Mouse (Mus musculus) hindbrain, embryonic 13.5 days (tissue): ENCODE data around the gene Cga. TPM values are rescaled to one million over a fixed set of nuclear protein-coding genes. Genes with fewer than 3 reads are reported as not detected.

Experiments used
- ATAC-seq: fragments of 200-750 bp; cut with Nextera tagmentation; 2 replicates; pipeline ENCODE4 v1.8.0; 2017; ENCODE audit warnings: moderate TSS enrichment; ENCODE audit not compliant: low FRiP score
- H3K27ac ChIP-seq: fragments of 300-500 bp; sonication (generic); 2 replicates; pipeline ENCODE4 v1.5.1; 2015; ENCODE audit warnings: inconsistent platforms, mild to moderate bottlenecking, moderate library complexity
- H3K27me3 ChIP-seq: fragments of 300-500 bp; sonication (generic); 2 replicates; pipeline ENCODE4 v1.6.1; 2015; ENCODE audit warnings: mild to moderate bottlenecking, inconsistent platforms
- H3K36me3 ChIP-seq: fragments of 300-500 bp; sonication (generic); 2 replicates; pipeline ENCODE4 v1.6.1; 2015; ENCODE audit warnings: mild to moderate bottlenecking, inconsistent platforms
- H3K4me1 ChIP-seq: fragments of 300-500 bp; sonication (generic); replicated peaks from 2 replicates; pipeline ENCODE4 v1.6.1; 2015; ENCODE audit warnings: inconsistent platforms
- H3K4me2 ChIP-seq: fragments of 300-500 bp; sonication (generic); 2 replicates; pipeline ENCODE4 v1.6.1; 2015; ENCODE audit warnings: inconsistent platforms, mild to moderate bottlenecking, moderate library complexity
- H3K4me3 ChIP-seq: fragments of 300-500 bp; sonication (generic); 2 replicates; pipeline ENCODE4 v1.5.1; 2015; ENCODE audit warnings: mild to moderate bottlenecking, inconsistent platforms
- H3K9ac ChIP-seq: fragments of 300-500 bp; sonication (generic); 2 replicates; pipeline ENCODE4 v1.6.1; 2015; ENCODE audit warnings: mild to moderate bottlenecking, inconsistent platforms
- H3K9me3 ChIP-seq: fragments of 300-500 bp; sonication (generic); 2 replicates; pipeline ENCODE4 v1.6.1; 2016; ENCODE audit warnings: inconsistent platforms
- WGBS: fragments of 180-500 bp; shearing (Covaris S2); methylation state at CpG from one replicate; pipeline ENCODE4 v1.1.7; 2015; 5-methylcytosine and 5-hydroxymethylcytosine counted together
- polyA plus RNA-seq: library from polyadenylated mRNA; unstranded; fragments of >200 nt; fragmentation: Nextera tagmentation; extraction: Ambion mirVana; gene quantifications from 2 replicates; pipeline ENCODE4 v1.2.1, GENCODE M21; 2015

The Cga gene
- polyA plus RNA-seq = 0.50 TPM in 1 of 2 replicates, not detected in the other

DNA sequence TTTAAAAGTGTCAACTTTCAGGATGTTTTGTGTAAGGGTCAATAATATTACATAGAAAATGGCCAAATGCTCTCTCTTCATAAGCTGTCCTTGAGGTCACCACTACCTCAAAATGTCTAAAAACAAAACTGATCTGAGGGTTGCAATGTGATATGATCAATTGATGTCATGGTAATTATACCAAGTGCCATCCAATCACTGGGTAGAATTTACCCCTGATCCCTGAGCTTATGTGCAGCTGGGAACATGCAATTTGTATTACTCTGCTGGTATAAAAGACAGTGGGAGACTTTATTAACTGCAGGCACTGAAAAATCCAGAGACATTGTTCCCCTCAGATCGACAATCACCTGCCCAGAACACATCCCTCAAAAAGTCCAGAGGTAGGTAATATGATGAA, at the start of gene Cga:
TSS of gene Cga (plus strand) at position 301 of the 400 bp plus-strand sequence.
- Histone ChIP-seq H3K9ac (no peak within 1 kb of the TSS), H3K27ac (no peak within 1 kb of the TSS)
- WGBS = 68% methylated on average over 1 of the region's 1 CpGs

DNA sequence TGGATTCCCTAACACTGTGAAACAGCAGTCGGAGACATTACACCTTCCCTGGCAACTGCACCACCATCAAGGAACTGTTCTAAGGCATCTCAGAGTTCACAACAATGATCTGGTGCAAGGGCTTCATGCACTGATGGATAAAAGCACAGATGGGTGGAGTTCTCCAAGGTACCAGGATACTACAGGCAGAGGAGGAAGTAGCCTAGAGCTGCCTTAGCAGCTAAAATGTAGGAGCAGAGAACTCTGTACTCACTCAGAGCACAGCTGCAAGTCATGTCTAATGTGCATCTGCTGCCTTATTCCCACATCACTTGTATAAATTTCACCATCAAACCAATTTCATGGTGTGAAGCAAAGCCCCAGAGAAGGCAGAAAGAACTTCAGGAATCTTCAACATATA, 49.7 kb upstream of the Cga start:
- 100% methylated on average over 1 of the region's 1 CpGs for WGBS
- Histone ChIP-seq H3K36me3 (peaks cover 3% of the 10 kb centered on the region), H3K9me3 (no peaks in the 10 kb centered on the region), H3K27ac (no peak overlapping the region), H3K4me1 (peaks cover 21% of the 10 kb centered on the region), H3K9ac (no peak overlapping the region), H3K4me2 (no peak overlapping the region), H3K27me3 (no peaks in the 10 kb centered on the region), H3K4me3 (no peak overlapping the region)
- no peak for ATAC-seq

More for the DNA sequence above, at the start of gene Cga:
- Histone ChIP-seq H3K4me2 (no peak within 1 kb of the TSS), H3K4me1 (no peaks in the 10 kb centered on the region), H3K4me3 (no peak within 1 kb of the TSS), H3K27me3 (peaks cover 31% of the 10 kb centered on the region), H3K9me3 (no peaks in the 10 kb centered on the region), H3K36me3 (no peaks in the 10 kb centered on the region)
- ATAC-seq = no peak

DNA sequence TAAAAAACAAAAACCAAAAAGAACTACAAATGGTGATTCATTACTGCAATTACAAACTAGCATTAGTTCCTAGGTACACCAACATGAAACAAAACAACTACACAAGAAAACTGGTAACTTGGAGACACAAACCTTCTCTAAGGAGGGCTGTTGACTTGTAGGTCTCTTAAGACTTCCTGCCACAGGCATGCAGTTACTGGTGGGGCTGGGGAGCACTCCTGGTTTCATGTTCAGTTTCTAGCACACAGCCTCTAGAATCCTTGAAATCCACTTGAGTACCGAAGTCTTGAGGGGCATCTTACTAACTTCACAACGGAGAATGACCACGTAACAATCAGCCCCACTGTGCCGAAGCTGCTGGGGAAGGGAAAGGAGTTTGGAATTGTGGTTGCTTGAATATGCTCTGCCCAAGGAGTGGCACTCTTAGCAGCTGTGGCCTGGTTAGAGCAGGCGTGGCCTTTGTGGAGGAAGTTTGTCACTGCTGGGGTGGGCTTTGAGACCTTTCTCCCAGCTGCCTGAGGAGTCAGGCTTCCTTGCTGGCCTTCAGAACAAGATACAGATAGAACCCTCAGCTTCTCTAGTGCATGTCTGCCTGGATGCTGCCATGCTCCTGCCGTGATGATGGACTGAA, 45.8 kb upstream of the Cga start:
- H3K9me3 ChIP-seq = no peaks in the 10 kb centered on the region
- H3K27ac ChIP-seq = no peak overlapping the region
- H3K4me3 ChIP-seq = no peak overlapping the region
- H3K36me3 ChIP-seq = peaks cover 6% of the 10 kb centered on the region
- 94% methylated on average over 6 of the region's 6 CpGs for WGBS
- H3K27me3 ChIP-seq = no peaks in the 10 kb centered on the region
- H3K9ac ChIP-seq = no peak overlapping the region
- peaks cover 21% of the 10 kb centered on the region for H3K4me1 ChIP-seq
- no peak overlapping the region for H3K4me2 ChIP-seq
- ATAC-seq = no peak

DNA sequence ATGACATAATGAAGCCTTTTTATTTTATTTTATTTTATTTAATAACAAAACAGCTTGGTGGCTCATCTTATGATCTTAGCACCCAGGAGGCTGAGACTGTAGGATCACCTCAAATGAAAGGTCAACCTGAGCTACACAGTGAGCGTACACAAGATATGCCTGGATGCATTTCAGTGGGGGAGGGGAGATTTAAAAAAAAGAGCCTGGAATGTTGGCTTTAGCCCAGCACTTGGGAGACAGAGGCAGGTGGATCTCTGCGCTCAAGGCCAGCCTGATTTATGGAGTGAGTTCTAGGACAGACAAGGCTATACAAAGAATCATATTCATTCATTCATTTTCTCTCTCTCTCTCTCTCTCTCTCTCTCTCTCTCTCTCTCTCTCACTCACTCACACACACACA, 43.4 kb upstream of the Cga start:
- no peak overlapping the region for H3K4me2 ChIP-seq
- no peak overlapping the region for H3K27ac ChIP-seq
- 87% methylated on average over 2 of the region's 2 CpGs for WGBS
- no peak overlapping the region for H3K4me3 ChIP-seq
- H3K9ac ChIP-seq = no peak overlapping the region
- no peaks in the 10 kb centered on the region for H3K9me3 ChIP-seq
- no peaks in the 10 kb centered on the region for H3K27me3 ChIP-seq
- peaks cover 14% of the 10 kb centered on the region for H3K36me3 ChIP-seq
- H3K4me1 ChIP-seq = peaks cover 6% of the 10 kb centered on the region; the same call in 1 of the 2 replicates
- no peak for ATAC-seq

DNA sequence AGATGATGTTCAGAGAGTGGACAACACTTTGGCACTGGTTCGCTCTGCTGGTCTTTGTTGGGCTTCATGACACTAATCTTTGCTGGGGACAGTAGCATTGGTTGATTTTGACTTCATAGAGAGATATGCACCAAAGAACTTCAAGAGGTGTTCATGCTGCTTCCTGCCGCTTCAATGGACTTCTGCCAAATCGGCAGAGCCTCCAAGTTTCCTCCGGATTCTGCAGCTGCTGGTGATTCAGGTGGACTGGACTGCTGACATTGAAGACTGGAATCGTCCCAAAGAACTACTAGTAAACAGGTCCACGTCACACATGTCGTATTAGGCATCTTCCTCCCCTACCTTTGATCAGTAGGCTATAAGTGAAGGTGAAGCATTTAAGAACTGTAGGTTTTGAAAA, 41.5 kb upstream of the Cga start:
- ATAC-seq = no peak
- 0 out of 2 replicates have a peak, but pooled peaks cover 10% of the 10 kb centered on the region for H3K4me1 ChIP-seq
- H3K4me2 ChIP-seq = no peak overlapping the region
- peaks cover 14% of the 10 kb centered on the region for H3K36me3 ChIP-seq
- H3K9ac ChIP-seq = no peak overlapping the region
- H3K4me3 ChIP-seq = no peak overlapping the region
- no peak overlapping the region for H3K27ac ChIP-seq
- H3K9me3 ChIP-seq = no peaks in the 10 kb centered on the region
- no peaks in the 10 kb centered on the region for H3K27me3 ChIP-seq
- WGBS = 97% methylated on average over 7 of the region's 7 CpGs

DNA sequence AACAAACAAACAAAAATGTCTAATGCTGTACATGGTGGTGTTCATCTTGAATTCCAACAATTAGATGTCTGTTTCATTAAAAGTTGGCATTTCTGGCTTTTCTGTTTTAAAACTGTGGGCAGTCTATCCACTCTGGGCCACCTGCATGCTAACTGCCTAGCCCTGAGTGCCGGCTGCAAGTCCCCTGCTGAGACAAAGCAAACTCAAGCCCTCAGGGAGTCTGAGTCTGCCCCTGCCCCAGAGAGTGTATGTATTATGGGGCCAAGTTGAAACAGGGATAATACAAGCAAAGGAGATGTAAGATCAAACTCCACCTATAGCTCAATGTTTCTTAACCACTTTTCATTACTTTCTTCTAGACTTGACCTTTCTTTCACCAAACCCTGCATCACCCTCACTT, 37.6 kb upstream of the Cga start:
- Histone ChIP-seq H3K4me1 (peaks cover 19% of the 10 kb centered on the region; the same call in 1 of the 2 replicates), H3K27ac (no peak overlapping the region), H3K4me3 (no peak overlapping the region), H3K9ac (no peak overlapping the region), H3K27me3 (no peaks in the 10 kb centered on the region), H3K9me3 (no peaks in the 10 kb centered on the region), H3K4me2 (no peak overlapping the region), H3K36me3 (peaks cover 14% of the 10 kb centered on the region)
- ATAC-seq = no peak
- WGBS = 24% methylated on average over 1 of the region's 1 CpGs

DNA sequence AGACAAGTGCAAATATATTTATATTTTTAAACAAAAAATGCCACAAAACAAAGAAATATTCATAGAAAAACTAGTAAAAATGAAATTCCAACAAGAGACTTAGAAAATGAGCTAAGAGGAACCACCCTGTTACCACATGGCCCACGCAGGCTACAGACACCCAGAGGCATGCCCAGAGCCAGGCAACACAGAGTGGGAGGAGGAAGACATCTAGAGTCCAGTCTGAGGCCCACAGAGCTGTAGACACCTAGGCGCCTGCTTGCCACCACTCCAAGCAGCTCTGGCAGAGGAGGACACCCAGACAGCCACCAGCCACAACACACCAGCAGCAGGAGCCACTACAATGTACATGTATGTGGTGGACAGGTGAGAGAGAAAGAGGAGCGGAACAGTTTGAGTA, 34.7 kb upstream of the Cga start:
- WGBS = 94% methylated on average over 3 of the region's 3 CpGs
- Histone ChIP-seq H3K27me3 (no peaks in the 10 kb centered on the region), H3K27ac (no peak overlapping the region), H3K9me3 (no peaks in the 10 kb centered on the region), H3K4me3 (no peak overlapping the region), H3K36me3 (peaks cover 6% of the 10 kb centered on the region), H3K4me1 (peaks cover 19% of the 10 kb centered on the region; the same call in 1 of the 2 replicates), H3K4me2 (no peak overlapping the region), H3K9ac (no peak overlapping the region)
- no peak for ATAC-seq

DNA sequence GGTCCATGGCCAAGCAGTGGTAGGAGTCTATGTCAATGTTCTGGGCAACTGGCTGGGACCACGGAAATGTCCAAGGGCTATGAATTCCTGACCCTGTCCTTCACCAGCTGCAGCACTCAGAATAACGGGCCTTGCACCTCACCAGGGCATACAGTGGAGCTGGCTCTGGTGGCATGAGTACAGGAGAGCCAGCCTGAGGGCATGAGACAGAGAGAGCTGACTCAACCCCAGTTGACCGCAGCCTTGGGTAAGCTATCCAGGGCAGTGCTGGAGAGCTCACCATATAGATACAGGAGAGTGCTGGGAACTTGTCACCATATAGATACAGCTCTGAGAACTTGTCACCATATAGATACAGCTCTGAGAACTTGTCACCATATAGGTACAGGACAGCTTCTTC, 34.2 kb upstream of the Cga start:
- 90% methylated on average over 3 of the region's 3 CpGs for WGBS
- 0 out of 2 replicates have a peak, but pooled peaks have one; percentile 6 for ATAC-seq

DNA sequence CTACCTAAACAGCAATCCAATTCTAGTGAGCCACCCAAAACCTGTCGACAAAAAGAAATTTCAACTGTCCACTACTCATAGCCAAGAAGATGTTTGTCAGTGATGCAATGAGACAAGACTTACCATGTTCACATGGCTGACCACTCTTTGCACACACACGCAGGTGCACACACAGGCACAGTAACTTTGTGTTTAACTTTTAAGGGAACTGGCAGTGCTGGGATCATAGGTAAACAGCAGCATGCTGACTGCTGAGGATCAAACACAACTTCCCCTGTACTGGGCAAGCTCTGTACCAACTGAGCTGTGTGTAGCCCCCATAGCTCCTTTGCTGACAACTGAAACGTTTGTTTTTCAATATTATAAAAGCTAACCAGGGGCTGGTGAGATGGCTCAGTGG, 32.1 kb upstream of the Cga start:
- Histone ChIP-seq H3K4me1 (peaks cover 19% of the 10 kb centered on the region; the same call in 1 of the 2 replicates), H3K27me3 (no peaks in the 10 kb centered on the region), H3K9ac (no peak overlapping the region), H3K36me3 (no peaks in the 10 kb centered on the region), H3K27ac (no peak overlapping the region), H3K9me3 (no peaks in the 10 kb centered on the region), H3K4me3 (no peak overlapping the region), H3K4me2 (no peak overlapping the region)
- no peak for ATAC-seq
- WGBS = 91% methylated on average over 3 of the region's 3 CpGs

More for the DNA sequence above, 34.2 kb upstream of the Cga start:
- Histone ChIP-seq H3K36me3 (peaks cover under 1% of the 10 kb centered on the region; the same call in 1 of the 2 replicates), H3K4me2 (no peak overlapping the region), H3K9me3 (no peaks in the 10 kb centered on the region), H3K27ac (no peak overlapping the region), H3K4me3 (no peak overlapping the region), H3K9ac (no peak overlapping the region), H3K27me3 (no peaks in the 10 kb centered on the region), H3K4me1 (peaks cover 19% of the 10 kb centered on the region; the same call in 1 of the 2 replicates)

DNA sequence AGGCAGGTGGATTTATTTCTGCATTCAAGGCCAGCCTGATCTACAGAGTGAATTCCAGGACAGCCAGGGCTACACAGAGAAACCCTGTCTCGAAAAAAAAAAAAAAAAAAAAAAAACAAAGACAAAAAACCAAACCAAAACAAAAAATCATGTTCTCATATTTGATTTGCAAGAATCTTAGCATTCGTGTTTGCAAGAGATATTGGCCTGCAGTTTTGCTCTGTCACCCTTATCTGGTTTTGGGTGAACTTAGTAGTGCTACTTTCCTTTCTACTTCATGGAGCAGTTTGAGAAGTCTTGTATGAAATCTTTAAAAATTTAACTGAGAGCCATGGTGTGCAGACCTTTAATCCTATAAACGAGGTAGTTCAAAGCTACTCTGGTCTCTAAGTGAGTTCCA, 23.8 kb upstream of the Cga start:
- no peak for ATAC-seq
- 94% methylated on average over 3 of the region's 3 CpGs for WGBS
- Histone ChIP-seq H3K4me1 (peaks cover 21% of the 10 kb centered on the region), H3K4me2 (no peak overlapping the region), H3K9me3 (no peaks in the 10 kb centered on the region), H3K27ac (no peak overlapping the region), H3K27me3 (no peaks in the 10 kb centered on the region), H3K36me3 (no peaks in the 10 kb centered on the region), H3K9ac (no peak overlapping the region), H3K4me3 (no peak overlapping the region)

DNA sequence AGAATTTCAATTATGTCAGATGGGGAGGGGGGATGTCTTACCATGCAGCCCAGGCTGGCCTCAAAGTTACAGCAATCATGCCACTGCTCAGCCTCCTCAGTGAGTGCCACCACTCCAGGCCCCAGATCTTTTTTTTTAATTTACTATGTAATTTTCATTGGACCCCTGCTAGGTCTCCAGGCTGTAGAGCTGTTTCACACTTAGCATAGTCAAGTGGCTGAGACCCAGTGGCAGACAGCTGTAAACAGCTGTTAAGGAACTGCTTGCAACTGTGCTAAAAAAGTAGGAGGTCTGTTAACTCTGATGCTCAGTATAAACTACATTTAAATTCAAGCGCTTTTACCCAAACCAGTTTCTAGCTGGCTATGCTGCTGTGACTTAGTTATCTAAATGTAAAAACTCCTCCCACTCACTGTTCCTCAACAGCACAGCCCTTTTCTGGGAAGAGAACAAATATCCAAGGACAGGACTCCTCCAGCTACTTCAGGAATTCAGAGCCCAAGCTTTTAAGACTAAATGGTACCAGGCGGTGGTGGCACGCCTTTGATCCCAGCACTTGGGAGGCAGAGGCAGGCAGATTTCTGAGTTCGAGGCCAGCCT, 20.6 kb upstream of the Cga start:
- WGBS = 93% methylated on average over 4 of the region's 4 CpGs
- no peak overlapping the region for H3K4me3 ChIP-seq
- H3K9me3 ChIP-seq = no peaks in the 10 kb centered on the region
- H3K4me1 ChIP-seq = peaks cover 17% of the 10 kb centered on the region
- H3K27me3 ChIP-seq = no peaks in the 10 kb centered on the region
- no peak overlapping the region for H3K27ac ChIP-seq
- no peak for ATAC-seq
- H3K4me2 ChIP-seq = no peak overlapping the region
- no peak overlapping the region for H3K9ac ChIP-seq
- peaks cover 8% of the 10 kb centered on the region; the same call in 1 of the 2 replicates for H3K36me3 ChIP-seq

DNA sequence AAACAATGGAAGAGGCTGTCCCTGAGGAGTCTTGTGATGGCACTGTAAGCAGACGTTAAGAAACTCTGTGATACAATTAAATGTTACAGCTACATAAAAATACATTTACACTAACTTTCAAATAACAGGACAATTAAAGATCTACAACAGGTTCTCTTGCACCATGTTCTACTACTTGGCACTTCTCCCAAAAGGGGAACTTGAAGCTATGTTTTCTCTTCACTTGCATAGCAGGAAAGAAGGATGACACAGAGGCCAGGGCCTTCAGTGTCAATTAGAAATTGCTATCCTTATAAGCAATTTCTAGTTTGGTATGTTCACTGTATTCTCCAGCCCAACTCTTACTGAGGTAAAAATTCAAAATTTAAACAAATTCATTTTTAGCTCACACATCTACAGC, 19.3 kb upstream of the Cga start:
- Histone ChIP-seq H3K27ac (no peak overlapping the region), H3K4me2 (no peak overlapping the region), H3K36me3 (peaks cover 13% of the 10 kb centered on the region), H3K27me3 (no peaks in the 10 kb centered on the region), H3K9me3 (no peaks in the 10 kb centered on the region), H3K9ac (no peak overlapping the region), H3K4me1 (peaks cover 17% of the 10 kb centered on the region), H3K4me3 (no peak overlapping the region)
- WGBS = 76% methylated on average over 1 of the region's 1 CpGs
- no peak for ATAC-seq
